Mouse (Mus musculus): ENCODE measurements around the gene Mmp10. TPM values are rescaled to one million over a fixed set of nuclear protein-coding genes. Genes with fewer than 3 reads are reported as not detected.

Mmp10 gene
- polyA plus RNA-seq, 1 experiment from 2014 or later: not detected

DNA sequence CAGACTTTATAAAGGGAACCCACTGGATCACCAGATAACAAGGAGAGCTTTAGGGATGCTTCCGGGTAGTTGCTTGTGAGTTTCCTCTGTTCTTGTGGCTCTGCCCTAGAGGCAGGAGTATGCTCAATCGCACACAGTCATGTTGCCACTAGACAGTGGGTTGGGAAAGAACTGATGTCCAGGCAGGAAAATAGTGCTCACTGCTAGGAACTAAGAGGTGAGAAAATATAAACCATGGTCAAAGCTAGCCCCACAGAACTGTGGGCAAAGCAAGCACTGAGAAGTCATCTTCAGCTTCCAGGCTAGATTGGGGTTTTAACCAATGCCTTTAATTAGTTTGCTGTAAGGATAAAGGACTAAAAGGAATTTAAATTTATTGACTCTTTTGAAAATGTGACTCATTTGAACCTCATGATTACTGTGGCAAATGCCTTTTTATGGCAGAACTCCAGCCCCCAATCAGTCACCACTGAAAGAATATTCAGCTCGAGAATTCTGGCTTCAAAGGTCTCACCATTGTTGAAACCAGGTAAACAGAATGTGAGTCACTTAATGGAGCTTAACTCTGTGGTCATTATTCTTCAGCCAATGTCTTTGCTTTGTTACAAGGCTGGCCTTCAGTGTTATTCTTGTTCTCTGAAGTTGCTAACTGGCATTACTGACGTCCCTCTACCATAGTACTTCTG is 24.2 kb downstream of the Mmp10 start:
- Histone ChIP-seq H3K4me1 (replicated peaks; ENCODE audit: control insufficient read depth, insufficient read depth, low read length) (no peaks in the 10 kb centered on the region), H3K27me3 (ENCODE audit: control insufficient read depth, insufficient read depth, low read length) (no peaks in the 10 kb centered on the region), H3K36me3 (ENCODE audit: control insufficient read depth, insufficient read depth, low read length) (no peaks in the 10 kb centered on the region), H3K4me2 (replicated peaks; ENCODE audit: low read depth, low read length) (no peak overlapping the region), H3K9ac (ENCODE audit: low read depth, low read length) (no peak overlapping the region), H3K9me3 (ENCODE audit: control insufficient read depth, low read length) (no peaks in the 10 kb centered on the region), H3K4me3 (ENCODE audit: low read depth, low read length) (no peak overlapping the region), H3K27ac (ENCODE audit: low read depth, low read length) (no peak overlapping the region)
- no peak for ATAC-seq (ENCODE audit: low FRiP score)
- DNase-seq (ENCODE audit: low spot score): no peak
- WGBS: 82% methylated on average over 4 of the region's 4 CpGs

- Histone ChIP-seq H3K4me2 (replicated peaks; ENCODE audit: low read depth, low read length) (no peak overlapping the region), H3K4me3 (ENCODE audit: low read depth, low read length) (no peak overlapping the region), H3K9ac (ENCODE audit: low read depth, low read length) (no peak overlapping the region), H3K27ac (ENCODE audit: low read depth, low read length) (no peak overlapping the region), H3K9me3 (ENCODE audit: control insufficient read depth, low read length) (no peaks in the 10 kb centered on the region), H3K4me1 (replicated peaks; ENCODE audit: control insufficient read depth, insufficient read depth, low read length) (no peaks in the 10 kb centered on the region), H3K36me3 (ENCODE audit: control insufficient read depth, insufficient read depth, low read length) (no peaks in the 10 kb centered on the region), H3K27me3 (ENCODE audit: control insufficient read depth, insufficient read depth, low read length) (no peaks in the 10 kb centered on the region)
- DNase-seq (ENCODE audit: low spot score) (no peak), ATAC-seq (ENCODE audit: low FRiP score) (no peak)
These were observed 40.6 kb downstream of the Mmp10 start for GRCm38 (mm10) chr9:7542763-7543162.

- Histone ChIP-seq H3K27ac (ENCODE audit: low read depth, low read length) (no peak overlapping the region), H3K27me3 (ENCODE audit: control insufficient read depth, insufficient read depth, low read length) (no peaks in the 10 kb centered on the region), H3K4me3 (ENCODE audit: low read depth, low read length) (no peak overlapping the region), H3K36me3 (ENCODE audit: control insufficient read depth, insufficient read depth, low read length) (no peaks in the 10 kb centered on the region), H3K4me1 (replicated peaks; ENCODE audit: control insufficient read depth, insufficient read depth, low read length) (no peaks in the 10 kb centered on the region), H3K4me2 (replicated peaks; ENCODE audit: low read depth, low read length) (no peak overlapping the region), H3K9ac (ENCODE audit: low read depth, low read length) (no peak overlapping the region), H3K9me3 (ENCODE audit: control insufficient read depth, low read length) (no peaks in the 10 kb centered on the region)
- WGBS: 79% methylated on average over 1 of the region's 1 CpGs
- DNase-seq (ENCODE audit: low spot score) (no peak), ATAC-seq (ENCODE audit: low FRiP score) (no peak)
These were observed 42.8 kb downstream of the Mmp10 start for GRCm38 (mm10) chr9:7544923-7545457.

DNA sequence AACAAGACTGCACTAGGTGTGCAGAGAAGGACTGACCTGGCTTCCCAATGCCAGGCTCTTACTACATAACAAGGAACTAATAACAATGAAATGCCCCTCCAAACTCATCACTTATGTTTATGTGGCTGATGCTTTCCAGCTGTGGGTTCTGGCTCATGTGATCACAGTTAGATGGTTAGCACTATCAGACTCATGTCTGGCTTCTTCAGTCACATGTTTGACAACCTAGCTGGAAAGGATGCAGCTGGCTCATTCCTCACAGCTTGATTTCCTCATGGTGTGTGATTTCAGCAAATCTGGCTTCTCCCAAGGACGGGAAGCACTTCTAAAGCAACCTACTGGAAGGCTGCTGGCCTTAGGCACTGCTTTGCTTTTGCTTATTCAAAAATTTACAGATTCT is 43.3 kb downstream of the Mmp10 start:
- H3K36me3 ChIP-seq (ENCODE audit: control insufficient read depth, insufficient read depth, low read length): no peaks in the 10 kb centered on the region
- H3K9me3 ChIP-seq (ENCODE audit: control insufficient read depth, low read length): no peaks in the 10 kb centered on the region
- no peak for ATAC-seq (ENCODE audit: low FRiP score)
- peak; percentile 6 for DNase-seq (ENCODE audit: low spot score)
- no peak overlapping the region for H3K4me3 ChIP-seq (ENCODE audit: low read depth, low read length)
- 44% methylated on average over 1 of the region's 1 CpGs for WGBS
- no peaks in the 10 kb centered on the region for H3K4me1 ChIP-seq (replicated peaks; ENCODE audit: control insufficient read depth, insufficient read depth, low read length)
- no peaks in the 10 kb centered on the region for H3K27me3 ChIP-seq (ENCODE audit: control insufficient read depth, insufficient read depth, low read length)
- no peak overlapping the region for H3K4me2 ChIP-seq (replicated peaks; ENCODE audit: low read depth, low read length)
- no peak overlapping the region for H3K9ac ChIP-seq (ENCODE audit: low read depth, low read length)
- no peak overlapping the region for H3K27ac ChIP-seq (ENCODE audit: low read depth, low read length)

GRCm38 (mm10) chr9:7545920-7546319 is 43.8 kb downstream of the Mmp10 start:
- no peak overlapping the region for H3K4me2 ChIP-seq (replicated peaks; ENCODE audit: low read depth, low read length)
- H3K4me3 ChIP-seq (ENCODE audit: low read depth, low read length): no peak overlapping the region
- no peaks in the 10 kb centered on the region for H3K9me3 ChIP-seq (ENCODE audit: control insufficient read depth, low read length)
- no peak overlapping the region for H3K9ac ChIP-seq (ENCODE audit: low read depth, low read length)
- DNase-seq (ENCODE audit: low spot score): no peak
- H3K27ac ChIP-seq (ENCODE audit: low read depth, low read length): no peak overlapping the region
- no peaks in the 10 kb centered on the region for H3K4me1 ChIP-seq (replicated peaks; ENCODE audit: control insufficient read depth, insufficient read depth, low read length)
- WGBS: 86% methylated on average over 7 of the region's 7 CpGs
- H3K36me3 ChIP-seq (ENCODE audit: control insufficient read depth, insufficient read depth, low read length): no peaks in the 10 kb centered on the region
- no peak for ATAC-seq (ENCODE audit: low FRiP score)
- no peaks in the 10 kb centered on the region for H3K27me3 ChIP-seq (ENCODE audit: control insufficient read depth, insufficient read depth, low read length)

DNA sequence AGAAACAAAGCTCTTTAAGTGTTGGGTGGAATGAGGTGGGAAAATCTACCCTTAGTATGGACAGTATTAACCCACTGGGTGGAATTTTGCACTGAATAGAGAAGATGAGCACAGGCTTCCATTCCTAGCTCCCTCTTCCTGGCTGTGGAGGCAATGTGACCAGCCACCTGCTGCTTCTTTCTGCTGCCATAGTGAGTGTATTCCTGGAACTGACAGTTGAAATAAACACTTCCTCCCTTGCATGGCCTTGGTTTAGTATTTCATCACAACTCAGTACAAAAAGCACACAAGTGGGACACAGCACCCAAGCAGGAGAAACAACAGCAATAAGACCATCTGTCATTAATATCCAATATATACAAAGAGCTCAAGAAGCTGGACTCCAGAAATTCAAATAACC is 49.8 kb downstream of the Mmp10 start:
- DNase-seq (ENCODE audit: low spot score) (no peak), ATAC-seq (ENCODE audit: low FRiP score) (no peak)
- no peaks in the 10 kb centered on the region for H3K27me3 ChIP-seq (ENCODE audit: control insufficient read depth, insufficient read depth, low read length)
- no peak overlapping the region for H3K4me3 ChIP-seq (ENCODE audit: low read depth, low read length)
- no peak overlapping the region for H3K27ac ChIP-seq (ENCODE audit: low read depth, low read length)
- no peaks in the 10 kb centered on the region for H3K9me3 ChIP-seq (ENCODE audit: control insufficient read depth, low read length)
- H3K4me1 ChIP-seq (replicated peaks; ENCODE audit: control insufficient read depth, insufficient read depth, low read length): no peaks in the 10 kb centered on the region
- no peak overlapping the region for H3K4me2 ChIP-seq (replicated peaks; ENCODE audit: low read depth, low read length)
- H3K9ac ChIP-seq (ENCODE audit: low read depth, low read length): no peak overlapping the region
- no peaks in the 10 kb centered on the region for H3K36me3 ChIP-seq (ENCODE audit: control insufficient read depth, insufficient read depth, low read length)

DNA sequence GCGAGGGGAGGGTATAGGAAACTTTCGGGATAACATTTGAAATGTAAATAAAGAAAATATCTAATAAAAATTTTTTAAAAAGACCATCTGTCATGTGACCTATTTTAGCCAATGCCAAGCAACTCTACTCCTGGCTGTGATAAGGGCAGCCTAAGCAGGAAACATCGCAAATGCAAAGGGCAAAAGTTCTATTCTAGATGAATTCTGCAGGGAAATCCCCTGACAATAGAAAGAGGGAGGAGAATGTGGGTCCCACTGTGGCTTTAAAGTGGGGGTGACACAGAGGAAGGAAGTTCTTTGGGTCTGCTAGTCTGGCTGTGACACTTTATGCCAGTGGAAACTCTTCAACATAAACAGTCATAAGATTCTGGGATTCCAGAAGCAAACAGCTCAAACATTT is 51.4 kb downstream of the Mmp10 start:
- DNase-seq (ENCODE audit: low spot score): no peak
- H3K27ac ChIP-seq (ENCODE audit: low read depth, low read length): no peak overlapping the region
- ATAC-seq (ENCODE audit: low FRiP score): no peak
- H3K4me1 ChIP-seq (replicated peaks; ENCODE audit: control insufficient read depth, insufficient read depth, low read length): no peaks in the 10 kb centered on the region
- WGBS: 77% methylated on average over 3 of the region's 3 CpGs
- H3K9me3 ChIP-seq (ENCODE audit: control insufficient read depth, low read length): no peaks in the 10 kb centered on the region
- no peak overlapping the region for H3K4me2 ChIP-seq (replicated peaks; ENCODE audit: low read depth, low read length)
- no peaks in the 10 kb centered on the region for H3K27me3 ChIP-seq (ENCODE audit: control insufficient read depth, insufficient read depth, low read length)
- no peak overlapping the region for H3K9ac ChIP-seq (ENCODE audit: low read depth, low read length)
- H3K36me3 ChIP-seq (ENCODE audit: control insufficient read depth, insufficient read depth, low read length): no peaks in the 10 kb centered on the region
- no peak overlapping the region for H3K4me3 ChIP-seq (ENCODE audit: low read depth, low read length)

- Histone ChIP-seq H3K27ac (ENCODE audit: low read depth, low read length) (no peak overlapping the region), H3K36me3 (ENCODE audit: control insufficient read depth, insufficient read depth, low read length) (no peaks in the 10 kb centered on the region), H3K9ac (ENCODE audit: low read depth, low read length) (no peak overlapping the region), H3K9me3 (ENCODE audit: control insufficient read depth, low read length) (no peaks in the 10 kb centered on the region), H3K27me3 (ENCODE audit: control insufficient read depth, insufficient read depth, low read length) (no peaks in the 10 kb centered on the region), H3K4me3 (ENCODE audit: low read depth, low read length) (no peak overlapping the region), H3K4me2 (replicated peaks; ENCODE audit: low read depth, low read length) (no peak overlapping the region), H3K4me1 (replicated peaks; ENCODE audit: control insufficient read depth, insufficient read depth, low read length) (no peaks in the 10 kb centered on the region)
- DNase-seq (ENCODE audit: low spot score) (peak; percentile 9), ATAC-seq (ENCODE audit: low FRiP score) (no peak)
- WGBS: 52% methylated on average over 3 of the region's 3 CpGs
These were observed 52.2 kb downstream of the Mmp10 start for GRCm38 (mm10) chr9:7554382-7554781.

DNA sequence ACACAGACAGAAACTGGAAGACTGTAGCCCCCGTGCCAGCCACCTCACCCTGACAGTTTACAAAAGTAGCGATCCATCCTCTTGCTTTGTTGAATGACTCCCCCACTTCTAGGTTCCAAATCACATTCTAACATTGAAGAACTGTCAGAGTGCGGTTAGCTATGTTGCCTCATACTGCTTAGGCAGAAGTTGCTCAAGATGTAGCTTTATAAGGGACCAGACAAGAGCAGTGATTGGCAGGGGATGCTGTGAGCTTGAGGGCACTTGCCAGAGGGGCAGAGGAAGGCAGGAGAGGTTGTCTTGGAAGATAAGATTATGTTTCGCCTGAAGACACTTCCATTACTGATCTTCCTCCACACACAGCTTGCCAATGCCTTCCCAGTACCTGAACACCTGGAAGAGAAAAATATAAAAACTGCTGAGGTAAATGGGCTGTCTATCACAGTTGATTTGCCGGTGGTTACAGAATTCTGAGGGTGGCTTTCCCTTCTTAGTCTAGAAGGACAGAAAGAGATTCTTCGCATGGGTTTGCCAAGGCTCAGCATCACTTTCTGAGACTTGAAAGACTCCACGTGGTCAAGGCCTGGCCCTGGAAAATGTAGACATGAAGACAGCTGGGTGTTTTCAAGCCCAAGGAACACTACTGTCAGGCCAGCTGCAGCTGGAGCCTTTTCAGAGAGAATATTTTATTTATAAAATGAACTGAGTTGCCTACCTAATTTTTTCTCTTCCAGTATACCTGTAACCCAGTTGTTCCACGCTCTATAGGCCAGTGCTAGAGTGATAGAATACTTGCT is 56.3 kb downstream of the Mmp10 start, which contains the start of gene Mmp8:
Gene Mmp8, plus strand, starts transcription at position 236 of the 797 bp plus-strand sequence.
- no peaks in the 10 kb centered on the region for H3K4me1 ChIP-seq (replicated peaks; ENCODE audit: control insufficient read depth, insufficient read depth, low read length)
- no peak for DNase-seq (ENCODE audit: low spot score)
- ATAC-seq (ENCODE audit: low FRiP score): no peak
- H3K4me3 ChIP-seq (ENCODE audit: low read depth, low read length): no peak within 1 kb of the TSS
- WGBS: 91% methylated on average over 8 of the region's 8 CpGs
- H3K27ac ChIP-seq (ENCODE audit: low read depth, low read length): no peak within 1 kb of the TSS
- no peaks in the 10 kb centered on the region for H3K27me3 ChIP-seq (ENCODE audit: control insufficient read depth, insufficient read depth, low read length)
- H3K4me2 ChIP-seq (replicated peaks; ENCODE audit: low read depth, low read length): no peak within 1 kb of the TSS
- H3K36me3 ChIP-seq (ENCODE audit: control insufficient read depth, insufficient read depth, low read length): no peaks in the 10 kb centered on the region
- H3K9me3 ChIP-seq (ENCODE audit: control insufficient read depth, low read length): no peaks in the 10 kb centered on the region
- H3K9ac ChIP-seq (ENCODE audit: low read depth, low read length): no peak within 1 kb of the TSS

Measured in hindbrain, embryonic 11.5 days (tissue).